Mouse (Mus musculus): ENCODE measurements around the gene Fkrp. TPM values are rescaled to one million over a fixed set of nuclear protein-coding genes. Genes with fewer than 3 reads are reported as not detected.

Fkrp gene
- 4.7 and 7.2 TPM in 2 replicates for polyA plus RNA-seq (2011; ENCODE audit: insufficient read depth, insufficient read length, low replicate concordance, missing spikeins)

GRCm38 (mm10) chr7:16816475-16817122 lies at the start of gene Fkrp:
Gene Fkrp, minus strand, starts transcription at chr7:16816732.
- under 1% methylated on average over 64 of the region's 64 CpGs for WGBS
- TF ChIP-seq CTCF (IDR thresholded peaks at IDR 0.05; ENCODE audit: control insufficient read depth, insufficient read depth, low read length) (no peak), POLR2A (IDR thresholded peaks at IDR 0.05; ENCODE audit: borderline replicate concordance, control insufficient read depth, low read depth, low read length) (no peak)
- H3K27ac ChIP-seq (ENCODE audit: control insufficient read depth, insufficient read depth, low read depth, low read length, poor library complexity), result peak within 1 kb of the TSS; percentile 92
- peak within 1 kb of the TSS; percentile 98 for H3K4me3 ChIP-seq (replicated peaks; ENCODE audit: control insufficient read depth, low read depth, low read length)
- peaks cover 8% of the 10 kb centered on the region; the same call in 1 of the 2 replicates for H3K4me1 ChIP-seq (ENCODE audit: control insufficient read depth, insufficient read depth, low read length)

- WGBS, result 39% methylated on average over 5 of the region's 5 CpGs
- Histone ChIP-seq H3K27ac (ENCODE audit: control insufficient read depth, insufficient read depth, low read depth, low read length, poor library complexity) (no peak overlapping the region), H3K4me3 (replicated peaks; ENCODE audit: control insufficient read depth, low read depth, low read length) (no peak overlapping the region), H3K4me1 (ENCODE audit: control insufficient read depth, insufficient read depth, low read length) (no peaks in the 10 kb centered on the region)
- TF ChIP-seq CTCF (IDR thresholded peaks at IDR 0.05; ENCODE audit: control insufficient read depth, insufficient read depth, low read length) (0 out of 2 replicates have a peak, but pooled peaks have one; percentile 21), POLR2A (IDR thresholded peaks at IDR 0.05; ENCODE audit: borderline replicate concordance, control insufficient read depth, low read depth, low read length) (no peak)
These were observed 43.5 kb upstream of the Fkrp start for GRCm38 (mm10) chr7:16859902-16860651.

- TF ChIP-seq CTCF (IDR thresholded peaks at IDR 0.05; ENCODE audit: control insufficient read depth, insufficient read depth, low read length) (peak; percentile 76), POLR2A (IDR thresholded peaks at IDR 0.05; ENCODE audit: borderline replicate concordance, control insufficient read depth, low read depth, low read length) (no peak)
- no peak overlapping the region for H3K27ac ChIP-seq (ENCODE audit: control insufficient read depth, insufficient read depth, low read depth, low read length, poor library complexity)
These were observed 41.8 kb upstream of the Fkrp start for GRCm38 (mm10) chr7:16858336-16858735.

GRCm38 (mm10) chr7:16853302-16853831 lies 36.8 kb upstream of the Fkrp start:
- Histone ChIP-seq H3K4me3 (replicated peaks; ENCODE audit: control insufficient read depth, low read depth, low read length) (no peak overlapping the region), H3K4me1 (ENCODE audit: control insufficient read depth, insufficient read depth, low read length) (no peaks in the 10 kb centered on the region), H3K27ac (ENCODE audit: control insufficient read depth, insufficient read depth, low read depth, low read length, poor library complexity) (no peak overlapping the region)
- TF ChIP-seq POLR2A (IDR thresholded peaks at IDR 0.05; ENCODE audit: borderline replicate concordance, control insufficient read depth, low read depth, low read length) (no peak), CTCF (IDR thresholded peaks at IDR 0.05; ENCODE audit: control insufficient read depth, insufficient read depth, low read length) (no peak)
- WGBS, result 84% methylated on average over 14 of the region's 14 CpGs

More at GRCm38 (mm10) chr7:16858336-16858735, 41.8 kb upstream of the Fkrp start:
- Histone ChIP-seq H3K4me1 (ENCODE audit: control insufficient read depth, insufficient read depth, low read length) (no peaks in the 10 kb centered on the region), H3K4me3 (replicated peaks; ENCODE audit: control insufficient read depth, low read depth, low read length) (no peak overlapping the region)
- 43% methylated on average over 17 of the region's 17 CpGs for WGBS

GRCm38 (mm10) chr7:16851636-16852035 lies 35.1 kb upstream of the Fkrp start:
- TF ChIP-seq POLR2A (IDR thresholded peaks at IDR 0.05; ENCODE audit: borderline replicate concordance, control insufficient read depth, low read depth, low read length), result no peak
- no peak for TF ChIP-seq CTCF (IDR thresholded peaks at IDR 0.05; ENCODE audit: control insufficient read depth, insufficient read depth, low read length)
- 89% methylated on average over 4 of the region's 4 CpGs for WGBS
- Histone ChIP-seq H3K4me1 (ENCODE audit: control insufficient read depth, insufficient read depth, low read length) (no peaks in the 10 kb centered on the region), H3K4me3 (replicated peaks; ENCODE audit: control insufficient read depth, low read depth, low read length) (no peak overlapping the region), H3K27ac (ENCODE audit: control insufficient read depth, insufficient read depth, low read depth, low read length, poor library complexity) (no peak overlapping the region)

- no peak overlapping the region for H3K27ac ChIP-seq (ENCODE audit: control insufficient read depth, insufficient read depth, low read depth, low read length, poor library complexity)
- no peaks in the 10 kb centered on the region for H3K4me1 ChIP-seq (ENCODE audit: control insufficient read depth, insufficient read depth, low read length)
- WGBS, result 64% methylated on average over 17 of the region's 17 CpGs
- TF ChIP-seq POLR2A (IDR thresholded peaks at IDR 0.05; ENCODE audit: borderline replicate concordance, control insufficient read depth, low read depth, low read length) (no peak), CTCF (IDR thresholded peaks at IDR 0.05; ENCODE audit: control insufficient read depth, insufficient read depth, low read length) (peak; percentile 63)
- no peak overlapping the region for H3K4me3 ChIP-seq (replicated peaks; ENCODE audit: control insufficient read depth, low read depth, low read length)
These were observed 32.0 kb upstream of the Fkrp start for GRCm38 (mm10) chr7:16848579-16848978.

- TF ChIP-seq POLR2A (IDR thresholded peaks at IDR 0.05; ENCODE audit: borderline replicate concordance, control insufficient read depth, low read depth, low read length) (no peak), CTCF (IDR thresholded peaks at IDR 0.05; ENCODE audit: control insufficient read depth, insufficient read depth, low read length) (no peak)
- Histone ChIP-seq H3K27ac (ENCODE audit: control insufficient read depth, insufficient read depth, low read depth, low read length, poor library complexity) (no peak overlapping the region), H3K4me1 (ENCODE audit: control insufficient read depth, insufficient read depth, low read length) (no peaks in the 10 kb centered on the region), H3K4me3 (replicated peaks; ENCODE audit: control insufficient read depth, low read depth, low read length) (no peak overlapping the region)
- WGBS, result 88% methylated on average over 19 of the region's 19 CpGs
These were observed 31.0 kb upstream of the Fkrp start for GRCm38 (mm10) chr7:16847507-16847906.

GRCm38 (mm10) chr7:16846775-16847174 lies 30.2 kb upstream of the Fkrp start:
- Histone ChIP-seq H3K4me3 (replicated peaks; ENCODE audit: control insufficient read depth, low read depth, low read length) (no peak overlapping the region), H3K27ac (ENCODE audit: control insufficient read depth, insufficient read depth, low read depth, low read length, poor library complexity) (no peak overlapping the region), H3K4me1 (ENCODE audit: control insufficient read depth, insufficient read depth, low read length) (peaks cover 4% of the 10 kb centered on the region)
- TF ChIP-seq POLR2A (IDR thresholded peaks at IDR 0.05; ENCODE audit: borderline replicate concordance, control insufficient read depth, low read depth, low read length) (no peak), CTCF (IDR thresholded peaks at IDR 0.05; ENCODE audit: control insufficient read depth, insufficient read depth, low read length) (no peak)
- WGBS, result 87% methylated on average over 5 of the region's 5 CpGs
